Mouse (Mus musculus) embryonic facial prominence, embryonic 13.5 days (tissue): Measurements from ENCODE around the gene Gm29776. TPM values are rescaled to one million over a fixed set of nuclear protein-coding genes. Genes with fewer than 3 reads are reported as not detected.

Experiments
- ATAC-seq: fragments of 200-750 bp; cut with Nextera tagmentation; 2 replicates; pipeline ENCODE4 v1.8.0; 2017; ENCODE audit warnings: low read depth; ENCODE audit not compliant: insufficient number of reproducible peaks, insufficient read depth, low FRiP score, low TSS enrichment
- H3K27ac ChIP-seq: fragments of 300-500 bp; sonication (generic); 2 replicates; pipeline ENCODE4 v1.5.1; 2015; ENCODE audit warnings: moderate library complexity, mild to moderate bottlenecking, inconsistent platforms
- H3K27me3 ChIP-seq: fragments of 300-500 bp; sonication (generic); 2 replicates; pipeline ENCODE4 v1.6.1; 2015; ENCODE audit warnings: mild to moderate bottlenecking, inconsistent platforms
- H3K36me3 ChIP-seq: fragments of 300-500 bp; sonication (generic); 2 replicates; pipeline ENCODE4 v1.6.1; 2015; ENCODE audit warnings: mild to moderate bottlenecking, inconsistent platforms
- H3K4me1 ChIP-seq: fragments of 300-500 bp; sonication (generic); 2 replicates; pipeline ENCODE4 v1.6.1; 2015; ENCODE audit warnings: inconsistent platforms
- H3K4me2 ChIP-seq: fragments of 300-500 bp; sonication (generic); 2 replicates; pipeline ENCODE4 v1.6.1; 2015; ENCODE audit warnings: moderate library complexity, mild to moderate bottlenecking, inconsistent platforms
- H3K4me3 ChIP-seq: fragments of 300-500 bp; sonication (generic); 2 replicates; pipeline ENCODE4 v1.5.1; 2015; ENCODE audit warnings: mild to moderate bottlenecking, inconsistent platforms
- H3K9ac ChIP-seq: fragments of 300-500 bp; sonication (generic); 2 replicates; pipeline ENCODE4 v1.6.1; 2015; ENCODE audit warnings: mild to moderate bottlenecking, inconsistent platforms
- H3K9me3 ChIP-seq: fragments of 300-500 bp; sonication (generic); 2 replicates; pipeline ENCODE4 v1.6.1; 2016; ENCODE audit warnings: inconsistent platforms
- WGBS: fragments of 180-500 bp; shearing (Covaris S2); methylation state at CpG from one replicate; pipeline ENCODE4 v1.1.7; 2015; ENCODE audit warnings: mixed read lengths; 5-methylcytosine and 5-hydroxymethylcytosine counted together
- polyA plus RNA-seq: library from polyadenylated mRNA; unstranded; fragments of >200 nt; fragmentation: Nextera tagmentation; extraction: Ambion mirVana; gene quantifications from 2 replicates; pipeline ENCODE4 v1.2.1, GENCODE M21; 2015

The Gm29776 gene
- polyA plus RNA-seq, 1 experiment from 2014 or later = 0.17 TPM

DNA sequence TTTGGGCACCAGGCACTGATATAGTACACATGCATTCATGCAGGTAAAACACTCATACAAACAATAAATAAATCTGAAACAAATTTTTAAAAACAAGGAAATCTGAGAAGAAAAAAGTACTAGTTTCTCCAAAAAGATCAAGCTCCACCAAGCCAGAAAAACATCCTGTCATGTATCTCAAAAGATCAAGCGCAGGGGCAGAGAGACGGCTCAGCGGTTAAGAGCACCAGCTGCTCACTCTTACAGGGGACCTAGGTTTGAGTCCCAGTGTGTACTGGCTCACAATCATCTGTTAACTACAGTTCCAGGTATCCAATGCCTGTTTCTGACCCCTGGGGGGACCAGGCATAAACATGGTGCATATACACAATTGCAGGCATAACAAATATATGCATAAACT lies 16.2 kb downstream of the Gm29776 start:
- H3K4me2 ChIP-seq = no peak overlapping the region

GRCm38 (mm10) chr14:54678657-54679304 lies 19.9 kb downstream of the Gm29776 start:
- Histone ChIP-seq H3K4me2 (no peak overlapping the region), H3K27ac (no peak overlapping the region), H3K4me3 (no peak overlapping the region), H3K9me3 (no peaks in the 10 kb centered on the region), H3K4me1 (no peaks in the 10 kb centered on the region), H3K9ac (no peak overlapping the region), H3K36me3 (peaks cover 69% of the 10 kb centered on the region), H3K27me3 (no peaks in the 10 kb centered on the region)
- 88% methylated on average over 16 of the region's 16 CpGs for WGBS
- no peak for ATAC-seq

More for the DNA sequence above, 16.2 kb downstream of the Gm29776 start:
- Histone ChIP-seq H3K27me3 (no peaks in the 10 kb centered on the region), H3K36me3 (peaks cover 38% of the 10 kb centered on the region), H3K4me1 (peaks cover 10% of the 10 kb centered on the region), H3K9ac (no peak overlapping the region), H3K4me3 (no peak overlapping the region), H3K27ac (no peak overlapping the region), H3K9me3 (no peaks in the 10 kb centered on the region)
- 92% methylated on average over 3 of the region's 3 CpGs for WGBS
- no peak for ATAC-seq

- Histone ChIP-seq H3K9me3 (no peaks in the 10 kb centered on the region), H3K4me3 (no peak overlapping the region), H3K36me3 (peaks cover 80% of the 10 kb centered on the region), H3K4me1 (no peaks in the 10 kb centered on the region), H3K27me3 (no peaks in the 10 kb centered on the region), H3K9ac (no peak overlapping the region), H3K27ac (no peak overlapping the region), H3K4me2 (no peak overlapping the region)
- no peak for ATAC-seq
- 92% methylated on average over 5 of the region's 5 CpGs for WGBS
Observed at GRCm38 (mm10) chr14:54676290-54676689, 22.3 kb downstream of the Gm29776 start.

- Histone ChIP-seq H3K4me2 (no peak overlapping the region), H3K4me1 (no peaks in the 10 kb centered on the region), H3K9me3 (no peaks in the 10 kb centered on the region), H3K9ac (no peak overlapping the region), H3K27ac (no peak overlapping the region), H3K4me3 (no peak overlapping the region), H3K27me3 (no peaks in the 10 kb centered on the region), H3K36me3 (peaks cover 83% of the 10 kb centered on the region)
- ATAC-seq = no peak
- WGBS = 84% methylated on average over 2 of the region's 2 CpGs
Observed at GRCm38 (mm10) chr14:54674317-54674716, 24.3 kb downstream of the Gm29776 start.

GRCm38 (mm10) chr14:54669381-54669780 lies 29.3 kb downstream of the Gm29776 start:
- no peak overlapping the region for H3K4me3 ChIP-seq
- WGBS = 77% methylated on average over 4 of the region's 4 CpGs
- H3K9ac ChIP-seq = no peak overlapping the region
- H3K4me2 ChIP-seq = no peak overlapping the region
- H3K4me1 ChIP-seq = no peaks in the 10 kb centered on the region
- no peak for ATAC-seq
- no peaks in the 10 kb centered on the region for H3K9me3 ChIP-seq
- H3K27ac ChIP-seq = no peak overlapping the region
- H3K36me3 ChIP-seq = peaks cover 84% of the 10 kb centered on the region
- no peaks in the 10 kb centered on the region for H3K27me3 ChIP-seq

DNA sequence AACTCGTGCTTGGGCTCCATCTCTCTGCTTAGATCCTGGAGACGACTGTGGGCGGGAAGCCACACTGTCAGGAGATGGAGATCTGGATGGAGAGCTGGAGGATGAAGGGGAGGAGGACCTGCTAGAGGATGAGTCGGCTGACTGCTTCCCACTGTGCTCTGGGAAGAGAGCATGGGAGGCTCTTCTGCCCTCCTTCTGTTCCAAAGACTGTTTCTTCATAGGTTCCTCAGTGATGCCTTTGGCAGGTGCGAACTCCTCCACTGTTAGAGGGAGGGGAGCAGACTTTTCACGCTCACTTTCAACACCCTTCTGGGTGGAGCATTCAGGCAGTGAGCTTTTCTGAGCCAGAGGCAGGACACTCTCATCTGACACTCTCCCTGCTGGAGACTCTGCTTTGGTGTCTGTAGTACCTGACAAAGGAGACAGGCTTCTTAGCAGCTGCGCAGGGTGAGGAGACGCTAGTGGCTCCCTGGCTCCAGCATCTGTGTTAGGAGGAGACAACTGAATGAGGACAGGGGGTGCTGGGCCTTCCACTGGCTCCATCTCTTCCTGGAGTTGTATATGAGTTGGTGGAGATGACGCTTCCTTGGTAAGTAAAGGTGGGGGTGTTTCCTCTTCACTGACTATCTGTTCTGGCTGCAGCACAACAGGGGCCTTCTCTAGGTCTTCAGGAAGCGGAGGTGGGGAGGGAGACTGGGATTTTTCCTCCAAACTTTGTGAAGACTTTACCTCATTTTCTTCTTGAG lies 34.0 kb downstream of the Gm29776 start:
- Histone ChIP-seq H3K4me2 (no peak overlapping the region), H3K9me3 (no peaks in the 10 kb centered on the region), H3K27ac (no peak overlapping the region), H3K9ac (no peak overlapping the region), H3K27me3 (no peaks in the 10 kb centered on the region), H3K4me3 (no peak overlapping the region), H3K36me3 (peaks cover 94% of the 10 kb centered on the region), H3K4me1 (no peaks in the 10 kb centered on the region)
- no peak for ATAC-seq
- WGBS = 95% methylated on average over 10 of the region's 10 CpGs

GRCm38 (mm10) chr14:54660009-54660408 lies 38.6 kb downstream of the Gm29776 start:
- 84% methylated on average over 2 of the region's 2 CpGs for WGBS

DNA sequence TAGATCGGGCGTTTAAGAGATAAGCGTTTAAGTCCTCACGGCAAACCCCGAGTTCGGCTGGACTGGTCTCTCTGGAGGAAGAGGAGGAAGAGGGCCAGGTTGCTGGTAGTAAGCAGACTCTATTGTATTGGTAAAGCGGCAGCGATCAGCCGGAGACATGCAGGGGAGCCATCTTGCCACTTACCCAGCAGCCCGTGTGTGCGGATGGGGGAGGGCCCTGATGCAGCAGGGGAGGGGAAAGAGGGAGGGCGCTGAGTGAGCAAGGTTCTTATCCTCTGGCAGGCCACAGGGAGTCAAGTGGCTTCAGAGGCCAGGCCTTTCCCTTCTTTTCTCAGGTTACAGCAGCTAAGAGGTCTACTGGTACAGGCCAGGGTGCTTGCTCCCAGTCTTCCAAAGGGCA lies 45.1 kb downstream of the Gm29776 start:
- Histone ChIP-seq H3K9me3 (no peaks in the 10 kb centered on the region), H3K9ac (peak overlapping the region; percentile 89), H3K4me3 (peak overlapping the region; percentile 75), H3K27ac (peak overlapping the region; percentile 83), H3K36me3 (peaks cover 62% of the 10 kb centered on the region), H3K27me3 (no peaks in the 10 kb centered on the region), H3K4me2 (peak overlapping the region; percentile 92), H3K4me1 (peaks cover 42% of the 10 kb centered on the region)
- WGBS = under 1% methylated on average over 12 of the region's 12 CpGs
- peak; percentile 87 for ATAC-seq

More at GRCm38 (mm10) chr14:54660009-54660408, 38.6 kb downstream of the Gm29776 start:
- Histone ChIP-seq H3K9me3 (no peaks in the 10 kb centered on the region), H3K27ac (no peak overlapping the region), H3K27me3 (no peaks in the 10 kb centered on the region), H3K4me3 (no peak overlapping the region), H3K4me1 (no peaks in the 10 kb centered on the region), H3K9ac (no peak overlapping the region), H3K4me2 (no peak overlapping the region), H3K36me3 (peaks cover 96% of the 10 kb centered on the region)
- no peak for ATAC-seq

- H3K4me3 ChIP-seq = peak overlapping the region; percentile 75
- peak overlapping the region; percentile 89 for H3K9ac ChIP-seq
- peak overlapping the region; percentile 83 for H3K27ac ChIP-seq
- H3K36me3 ChIP-seq = peaks cover 62% of the 10 kb centered on the region
- H3K4me2 ChIP-seq = peak overlapping the region; percentile 92
- under 1% methylated on average over 6 of the region's 7 CpGs for WGBS
- H3K9me3 ChIP-seq = no peaks in the 10 kb centered on the region
- ATAC-seq = no peak
- peaks cover 42% of the 10 kb centered on the region for H3K4me1 ChIP-seq
- H3K27me3 ChIP-seq = no peaks in the 10 kb centered on the region
Observed at GRCm38 (mm10) chr14:54652787-54653186, 45.8 kb downstream of the Gm29776 start.

GRCm38 (mm10) chr14:54651556-54651955 lies 47.1 kb downstream of the Gm29776 start:
- peaks cover 63% of the 10 kb centered on the region for H3K36me3 ChIP-seq
- H3K9me3 ChIP-seq = no peaks in the 10 kb centered on the region
- peak overlapping the region; percentile 75; the same call in 1 of the 2 replicates for H3K4me3 ChIP-seq
- H3K9ac ChIP-seq = peak overlapping the region; percentile 46; the same call in 1 of the 2 replicates
- peaks cover 42% of the 10 kb centered on the region for H3K4me1 ChIP-seq
- H3K4me2 ChIP-seq = peak overlapping the region; percentile 92
- no peaks in the 10 kb centered on the region for H3K27me3 ChIP-seq
- peak overlapping the region; percentile 83 for H3K27ac ChIP-seq
- WGBS = 75% methylated on average over 4 of the region's 4 CpGs
- no peak for ATAC-seq

DNA sequence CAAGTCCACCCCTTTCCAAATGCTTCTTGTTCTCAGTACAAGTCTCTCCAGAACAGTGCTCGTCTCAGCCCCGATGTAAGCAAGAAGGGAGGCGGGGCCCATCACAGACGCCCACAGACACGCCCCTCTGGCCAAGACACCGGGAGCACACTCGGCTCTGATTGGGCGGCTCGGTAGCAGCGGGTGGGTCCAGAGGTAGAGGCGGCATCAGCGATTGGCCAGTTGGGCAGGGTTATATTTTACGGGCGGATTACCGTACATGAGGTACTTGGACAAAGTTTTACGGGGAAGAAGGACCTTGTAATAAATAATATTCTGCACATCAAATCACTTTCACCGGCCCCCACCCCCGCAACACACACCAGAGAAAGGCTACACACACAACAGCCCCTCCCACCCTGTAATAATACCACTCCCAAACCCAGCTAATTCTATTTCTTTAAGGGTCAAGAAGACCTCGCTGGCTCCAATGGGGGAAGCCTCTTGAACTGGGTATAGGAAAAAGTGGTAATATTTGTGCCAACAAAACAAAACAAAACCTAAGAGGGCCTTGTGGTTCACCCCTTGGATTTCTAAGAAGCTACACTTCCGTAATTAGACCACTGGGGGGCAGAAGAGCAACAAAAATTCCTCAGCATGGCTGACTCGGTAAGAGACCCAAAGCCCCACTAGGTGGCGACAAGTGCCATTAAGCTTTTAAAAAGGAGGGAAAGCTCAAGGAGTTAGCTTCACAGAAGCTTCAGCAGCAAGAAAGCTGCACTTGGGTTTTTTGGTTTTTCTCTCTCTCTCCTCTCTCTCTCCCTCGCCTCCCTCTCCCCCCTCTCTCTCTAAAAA lies 47.8 kb downstream of the Gm29776 start:
- no peak overlapping the region for H3K27ac ChIP-seq
- no peaks in the 10 kb centered on the region for H3K27me3 ChIP-seq
- no peak; the same call in 1 of the 2 replicates for ATAC-seq
- H3K4me1 ChIP-seq = peaks cover 42% of the 10 kb centered on the region
- H3K36me3 ChIP-seq = peaks cover 63% of the 10 kb centered on the region
- 62% methylated on average over 23 of the region's 23 CpGs for WGBS
- H3K9ac ChIP-seq = no peak overlapping the region
- peak overlapping the region; percentile 92; the same call in 1 of the 2 replicates for H3K4me2 ChIP-seq
- H3K4me3 ChIP-seq = no peak overlapping the region
- H3K9me3 ChIP-seq = no peaks in the 10 kb centered on the region
